Mouse (Mus musculus) v-Abl transformed pro-B cells (cell line): Measurements from ENCODE around the gene Maoa.

Experiments used
- in situ Hi-C, 2 experiments: fragments of 400-800 bp; cut with MboI; formaldehyde crosslinking; loops; one replicate each; pipeline ENCODE4 v1.15.1; 2025; ENCODE audit not compliant: unreplicated experiment in 2 of 2

The Maoa gene

GRCm38 (mm10) chrX:16619034-16619929 lies at the start of gene Maoa:
TSS of gene Maoa (plus strand) at chrX:16619698.
- in situ Hi-C loops, result no loop called here

GRCm38 (mm10) chrX:16618225-16619033 lies 1.1 kb upstream of the Maoa start:
- in situ Hi-C loops, result no loop called here

GRCm38 (mm10) chrX:16656511-16656910 lies 37.0 kb downstream of the Maoa start:
- in situ Hi-C loops, result no loop called here

GRCm38 (mm10) chrX:16706094-16706493 lies 86.6 kb downstream of the Maoa start:
- in situ Hi-C loops, result no loop called here

- in situ Hi-C loops, result no loop called here
Observed at GRCm38 (mm10) chrX:16714033-16714432, 94.5 kb downstream of the Maoa start.
